Mouse (Mus musculus) MEL (cell line): ENCODE measurements around the gene Cacna2d4. TPM values are rescaled to one million over a fixed set of nuclear protein-coding genes. Genes with fewer than 3 reads are reported as not detected.

Experiments used
- DNase-seq: peaks from one replicate; pipeline ENCODE4 v3.0.0; 2011; ENCODE audit warnings: low read depth, low spot score
- H3K27ac ChIP-seq: 2 replicates; pipeline ENCODE4 v1.5.1; 2012; ENCODE audit warnings: low read depth, mild to moderate bottlenecking, control low read depth, low read length, moderate library complexity; ENCODE audit not compliant: control insufficient read depth
- H3K27me3 ChIP-seq, 2 experiments: fragments of 150-350 bp in 1 of 2; sonication (generic) in 1 of 2; 2 replicates each; pipeline ENCODE4 v1.6.1; 2012; ENCODE audit warnings: low read length in 2 of 2, mild to moderate bottlenecking in 2 of 2, improper control_type of control experiment in 1 of 2, moderate library complexity in 1 of 2; ENCODE audit not compliant: insufficient read depth in 2 of 2, control insufficient read depth in 1 of 2
- H3K36me3 ChIP-seq, 2 experiments: 2 replicates each; pipeline ENCODE4 v1.6.1; 2012 to 2014; ENCODE audit warnings: low read length in 2 of 2, improper control_type of control experiment in 1 of 2, inconsistent platforms in 1 of 2, mild to moderate bottlenecking in 1 of 2; ENCODE audit not compliant: insufficient read depth in 2 of 2, control insufficient read depth in 1 of 2
- H3K4me1 ChIP-seq, 2 experiments: fragments of 150-350 bp in 1 of 2; sonication (generic) in 1 of 2; 2 replicates each; pipeline ENCODE4 v1.6.1; 2012; ENCODE audit warnings: low read length in 2 of 2, improper control_type of control experiment in 1 of 2, mild to moderate bottlenecking in 1 of 2; ENCODE audit not compliant: insufficient read depth in 2 of 2, control insufficient read depth in 1 of 2
- H3K4me3 ChIP-seq, 2 experiments: fragments of 150-350 bp in 1 of 2; sonication (generic) in 1 of 2; 2 replicates each; pipeline ENCODE4 v1.5.1; 2012; ENCODE audit warnings: low read depth in 2 of 2, low read length in 2 of 2, mild to moderate bottlenecking in 2 of 2, moderate library complexity in 2 of 2, control low read depth in 1 of 2, improper control_type of control experiment in 1 of 2; ENCODE audit not compliant: control insufficient read depth in 1 of 2, insufficient read depth in 1 of 2
- H3K79me2 ChIP-seq: 2 replicates; pipeline ENCODE4 v1.6.1; 2012; ENCODE audit warnings: mild to moderate bottlenecking, low read length, moderate library complexity; ENCODE audit not compliant: control insufficient read depth, poor library complexity, insufficient read depth
- H3K9ac ChIP-seq: 2 replicates; pipeline ENCODE4 v1.6.1; 2012; ENCODE audit warnings: low read depth, mild to moderate bottlenecking, control low read depth, low read length, moderate library complexity; ENCODE audit not compliant: control insufficient read depth, poor library complexity, severe bottlenecking
- H3K9me3 ChIP-seq: fragments of 150-350 bp; sonication (generic); replicated peaks from 2 replicates; pipeline ENCODE4 v1.6.1; 2012; ENCODE audit warnings: mild to moderate bottlenecking, low read length, improper control_type of control experiment, moderate library complexity; ENCODE audit not compliant: insufficient read depth
- CHD1 ChIP-seq: IDR thresholded peaks from 2 replicates; pipeline ENCODE4 v1.6.1; 2012; ENCODE audit warnings: low read depth, mild to moderate bottlenecking, inconsistent platforms, low read length, improper control_type of control experiment
- CHD2 ChIP-seq: IDR thresholded peaks from 2 replicates; pipeline ENCODE4 v1.6.1; 2011; ENCODE audit warnings: low read length, improper control_type of control experiment
- EP300 ChIP-seq, 2 experiments: IDR thresholded peaks; 2 replicates each; pipeline ENCODE4 v1.6.1; 2011; ENCODE audit warnings: improper control_type of control experiment in 2 of 2, low read length in 2 of 2, low read depth in 1 of 2, mild to moderate bottlenecking in 1 of 2
- ETS1 ChIP-seq: IDR thresholded peaks from 2 replicates; pipeline ENCODE4 v1.6.1; 2012; ENCODE audit warnings: low read depth, mild to moderate bottlenecking, inconsistent platforms, low read length, improper control_type of control experiment, moderate library complexity
- GATA1 ChIP-seq: IDR thresholded peaks from 2 replicates; pipeline ENCODE4 v1.6.1; 2011; ENCODE audit warnings: low read depth, low read length, improper control_type of control experiment
- HCFC1 ChIP-seq: IDR thresholded peaks from 2 replicates; pipeline ENCODE4 v1.6.1; 2012; ENCODE audit warnings: low read depth, mild to moderate bottlenecking, inconsistent platforms, low read length, improper control_type of control experiment, moderate library complexity
- MXI1 ChIP-seq: IDR thresholded peaks from 2 replicates; pipeline ENCODE4 v1.6.1; 2011; ENCODE audit warnings: mild to moderate bottlenecking, low read depth, low read length, improper control_type of control experiment
- MYB ChIP-seq: IDR thresholded peaks from 2 replicates; pipeline ENCODE4 v1.6.1; 2011; ENCODE audit warnings: mild to moderate bottlenecking, low read depth, low read length, improper control_type of control experiment
- NELFE ChIP-seq: IDR thresholded peaks from 2 replicates; pipeline ENCODE4 v1.6.1; 2011; ENCODE audit warnings: low read depth, low read length, improper control_type of control experiment
- NRF1 ChIP-seq: IDR thresholded peaks from 2 replicates; pipeline ENCODE4 v1.6.1; 2014; ENCODE audit warnings: low read depth, mild to moderate bottlenecking, inconsistent platforms, low read length, improper control_type of control experiment, moderate library complexity; ENCODE audit not compliant: poor library complexity, insufficient read depth, severe bottlenecking
- RCOR1 ChIP-seq: IDR thresholded peaks from 2 replicates; pipeline ENCODE4 v1.6.1; 2012; ENCODE audit warnings: low read depth, mild to moderate bottlenecking, inconsistent platforms, low read length, improper control_type of control experiment
- TCF12 ChIP-seq: IDR thresholded peaks from 2 replicates; pipeline ENCODE4 v1.6.1; 2014; ENCODE audit warnings: low read depth, mild to moderate bottlenecking, inconsistent platforms, low read length, improper control_type of control experiment, moderate library complexity
- ZC3H11A ChIP-seq: IDR thresholded peaks from 2 replicates; pipeline ENCODE4 v1.6.1; 2012; ENCODE audit warnings: low read depth, mild to moderate bottlenecking, inconsistent platforms, low read length, improper control_type of control experiment
- ZKSCAN1 ChIP-seq: IDR thresholded peaks from 2 replicates; pipeline ENCODE4 v1.6.1; 2012; ENCODE audit warnings: low read depth, mild to moderate bottlenecking, inconsistent platforms, low read length, improper control_type of control experiment, moderate library complexity
- ZNF384 ChIP-seq: IDR thresholded peaks from 2 replicates; pipeline ENCODE4 v1.6.1; 2012; ENCODE audit warnings: low read depth, mild to moderate bottlenecking, inconsistent platforms, low read length, improper control_type of control experiment
- polyA plus RNA-seq, 2 experiments: library from polyadenylated mRNA; stranded (reverse) in 1 of 2; unstranded in 1 of 2; fragments of >175 nt in 1 of 2; fragments of >200 nt in 1 of 2; gene quantifications; 2 replicates each; pipeline versions ENCODE4 v1.2.1 to v1.2.4; 2012; ENCODE audit warnings: low replicate concordance in 2 of 2, low read depth in 1 of 2; ENCODE audit not compliant: insufficient read length in 2 of 2, insufficient read depth in 1 of 2, missing spikeins in 1 of 2
- total RNA-seq: library from RNA; depleted of rRNA; stranded (reverse); fragments of 300-350 nt; gene quantifications from 2 replicates; pipeline ENCODE4 v1.2.3, GENCODE M21; 2012

Gene Cacna2d4
- total and polyA plus RNA-seq, 3 experiments: 0.69 to 1.1 TPM; not detected in 1

GRCm38 (mm10) chr6:119396309-119396634, 159.9 kb downstream of the Cacna2d4 start:
- peak; percentile 69 for TF ChIP-seq ETS1
- no peak for TF ChIP-seq ZC3H11A
- TF ChIP-seq, all 39 proteins: peak for 1
- Histone ChIP-seq H3K9ac (no peak overlapping the region), H3K27me3 (no peaks in the 10 kb centered on the region), H3K79me2 (no peaks in the 10 kb centered on the region), H3K9me3 (no peaks in the 10 kb centered on the region), H3K4me1 (peaks cover 4 to 17% of the 10 kb centered on the region in 2 experiments), H3K36me3 (peaks cover 0 to 7% of the 10 kb centered on the region in 2 experiments; a peak in 2 of 4 replicates), H3K4me3 (no peak overlapping the region), H3K27ac (no peak overlapping the region)
- peak; percentile 51 for DNase-seq

- Histone ChIP-seq H3K79me2 (no peaks in the 10 kb centered on the region), H3K36me3 (peaks cover 0 to 14% of the 10 kb centered on the region in 2 experiments; a peak in 2 of 4 replicates), H3K4me1 (peaks cover 6 to 27% of the 10 kb centered on the region in 2 experiments), H3K27ac (no peak overlapping the region), H3K27me3 (no peaks in the 10 kb centered on the region), H3K9me3 (no peaks in the 10 kb centered on the region), H3K4me3 (no peak overlapping the region), H3K9ac (no peak overlapping the region)
- DNase-seq: no peak
- TF ChIP-seq CHD1 (no peak), EP300 (IDR thresholded peaks at IDR 0.05; ENCODE audit: low read depth in 1 of 2, low read length in 2 of 2) (no peak), HCFC1 (no peak), NRF1 (no peak), ZNF384 (no peak), NELFE (no peak), MXI1 (no peak), MYB (no peak), TCF12 (no peak), ETS1 (no peak), ZKSCAN1 (no peak)
Observed at GRCm38 (mm10) chr6:119399371-119399770, 163.0 kb downstream of the Cacna2d4 start.

- peaks cover 0 to 10% of the 10 kb centered on the region in 2 experiments; a peak in 2 of 4 replicates for H3K36me3 ChIP-seq
- H3K27ac ChIP-seq: no peak overlapping the region
- H3K27me3 ChIP-seq: no peaks in the 10 kb centered on the region
- H3K4me3 ChIP-seq: no peak overlapping the region
- no peak for DNase-seq
- TF ChIP-seq GATA1: peak; percentile 49; the same call in 1 of the 2 replicates
- peak; percentile 21; the same call in 1 of the 2 replicates for TF ChIP-seq TCF12
- no peak for TF ChIP-seq CHD2
- peak; percentile 81 for TF ChIP-seq RCOR1
- peak in 1 of 2 experiments; percentile 38; a peak in 1 of 4 replicates for TF ChIP-seq EP300 (IDR thresholded peaks at IDR 0.05; ENCODE audit: low read depth in 1 of 2, low read length in 2 of 2)
- TF ChIP-seq ZC3H11A: no peak
- TF ChIP-seq, all 39 proteins: peak for 4
- no peak overlapping the region for H3K9ac ChIP-seq
- H3K79me2 ChIP-seq: no peaks in the 10 kb centered on the region
- no peaks in the 10 kb centered on the region for H3K9me3 ChIP-seq
- peaks cover 5 to 18% of the 10 kb centered on the region in 2 experiments; a peak in 3 of 4 replicates for H3K4me1 ChIP-seq
Observed at GRCm38 (mm10) chr6:119400649-119401048, 164.3 kb downstream of the Cacna2d4 start.
